Mouse (Mus musculus): Measurements from ENCODE around the gene Nmrk2.
"Not testable (repeated sequence)": the region's sequence is repeated elsewhere in the genome, so short reads cannot be mapped to it uniquely, and the experiment has no call there.

Gene Nmrk2

GRCm38 (mm10) chr10:81201807-81202758 lies at the start of gene Nmrk2:
Nmrk2 (minus strand) TSS chr10:81202051.
- DNase-seq (ENCODE audit: low read depth): no peak

GRCm38 (mm10) chr10:81249442-81249841 lies 47.6 kb upstream of the Nmrk2 start:
- DNase-seq (ENCODE audit: low read depth): no peak

- DNase-seq (ENCODE audit: low read depth): peak; percentile 88
Measured at GRCm38 (mm10) chr10:81247804-81248203, 46.0 kb upstream of the Nmrk2 start.

GRCm38 (mm10) chr10:81245166-81245565 lies 43.3 kb upstream of the Nmrk2 start:
- DNase-seq (ENCODE audit: low read depth): peak; percentile 27

GRCm38 (mm10) chr10:81244595-81244994 lies 42.7 kb upstream of the Nmrk2 start:
- peak; percentile 86 for DNase-seq (ENCODE audit: low read depth)

GRCm38 (mm10) chr10:81244146-81244545 lies 42.3 kb upstream of the Nmrk2 start:
- no peak for DNase-seq (ENCODE audit: low read depth)

- no peak for DNase-seq (ENCODE audit: low read depth)
Measured at GRCm38 (mm10) chr10:81242021-81242420, 40.2 kb upstream of the Nmrk2 start.

- DNase-seq (ENCODE audit: low read depth): peak; percentile 83
Measured at GRCm38 (mm10) chr10:81240876-81241275, 39.0 kb upstream of the Nmrk2 start.

GRCm38 (mm10) chr10:81238618-81239017 lies 36.8 kb upstream of the Nmrk2 start:
- no peak for DNase-seq (ENCODE audit: low read depth)

GRCm38 (mm10) chr10:81236471-81237268 lies 34.8 kb upstream of the Nmrk2 start:
- no peak for DNase-seq (ENCODE audit: low read depth)

GRCm38 (mm10) chr10:81234206-81234605 lies 32.4 kb upstream of the Nmrk2 start:
- no peak for DNase-seq (ENCODE audit: low read depth)

- DNase-seq (ENCODE audit: low read depth): no peak
Measured at GRCm38 (mm10) chr10:81233226-81233585, 31.4 kb upstream of the Nmrk2 start.

GRCm38 (mm10) chr10:81232580-81233225 lies 30.9 kb upstream of the Nmrk2 start, which contains the start of gene Zfr2:
Zfr2 (plus strand) TSS chr10:81233155.
- peak; percentile 97 for DNase-seq (ENCODE audit: low read depth)

GRCm38 (mm10) chr10:81231436-81231835 lies 29.6 kb upstream of the Nmrk2 start:
- DNase-seq (ENCODE audit: low read depth): no peak

- DNase-seq (ENCODE audit: low read depth): peak; percentile 56
Measured at GRCm38 (mm10) chr10:81230438-81231332, 28.8 kb upstream of the Nmrk2 start, which contains the start of gene Atcay. Atcay (minus strand) TSS chr10:81230833.

GRCm38 (mm10) chr10:81229735-81230437 lies 28.0 kb upstream of the Nmrk2 start:
- DNase-seq (ENCODE audit: low read depth): peak; percentile 56

GRCm38 (mm10) chr10:81223731-81224130 lies 21.9 kb upstream of the Nmrk2 start:
- not testable (repeated sequence) for DNase-seq (ENCODE audit: low read depth)

GRCm38 (mm10) chr10:81221402-81222015 lies 19.7 kb upstream of the Nmrk2 start:
- DNase-seq (ENCODE audit: low read depth): no peak

GRCm38 (mm10) chr10:81217964-81218363 lies 16.1 kb upstream of the Nmrk2 start:
- DNase-seq (ENCODE audit: low read depth): peak; percentile 87

- DNase-seq (ENCODE audit: low read depth): peak; percentile 70
Measured at GRCm38 (mm10) chr10:81217267-81217666, 15.4 kb upstream of the Nmrk2 start.

Data from naive thymus-derived CD4-positive, alpha-beta T cell, adult 2 months (primary cell).